Mouse (Mus musculus) stomach, postnatal 0 days (tissue): ENCODE data around the gene Sema3a.

Source experiments
- CTCF ChIP-seq: IDR thresholded peaks from 2 replicates; pipeline ENCODE4 v1.5.1; 2016; ENCODE audit warnings: antibody characterized with exemption, low read depth, mild to moderate bottlenecking, moderate library complexity
- EP300 ChIP-seq: optimal IDR thresholded peaks from 2 replicates; pipeline ENCODE3; 2016; ENCODE audit warnings: antibody characterized with exemption

- TF ChIP-seq CTCF = no peak
- no peak for TF ChIP-seq EP300
Observed at GRCm38 (mm10) chr5:13527037-13527464, 401.8 kb downstream of the Sema3a start.
